Mouse (Mus musculus): Measurements from ENCODE around the gene Rab34. TPM values are rescaled to one million over a fixed set of nuclear protein-coding genes. Genes with fewer than 3 reads are reported as not detected.

The Rab34 gene
- total RNA-seq, 2 experiments from 2014 or later, result 53.4 to 55.9 TPM

GRCm38 (mm10) chr11:78209886-78210285 lies 21.7 kb downstream of the Rab34 start:
- DNase-seq, result no peak
- intact Hi-C loops (cut with DNase I), result no loop called here

GRCm38 (mm10) chr11:78210615-78211014 lies 22.4 kb downstream of the Rab34 start:
- DNase-seq, result no peak
- intact Hi-C loops (cut with DNase I), result no loop called here

- no peak for DNase-seq
- intact Hi-C loops (cut with DNase I), result no loop called here
Observed at GRCm38 (mm10) chr11:78211513-78211912, 23.3 kb downstream of the Rab34 start.

- DNase-seq, result no peak
Observed at GRCm38 (mm10) chr11:78213086-78213817, 25.0 kb downstream of the Rab34 start.

GRCm38 (mm10) chr11:78215709-78216317 lies 27.6 kb downstream of the Rab34 start:
- intact Hi-C loops (cut with DNase I), result no loop called here

More at GRCm38 (mm10) chr11:78213086-78213817, 25.0 kb downstream of the Rab34 start:
- intact Hi-C loops (cut with DNase I), result no loop called here

GRCm38 (mm10) chr11:78223586-78223985 lies 35.4 kb downstream of the Rab34 start:
- intact Hi-C loops (cut with DNase I), result loop anchor here (5.0 kb wide), 1 partner anchor 44 kb away; no protein-coding TSS in a partner anchor
- DNase-seq, result no peak

More at GRCm38 (mm10) chr11:78215709-78216317, 27.6 kb downstream of the Rab34 start:
- peak; percentile 29 for DNase-seq

GRCm38 (mm10) chr11:78231518-78231917 lies 43.3 kb downstream of the Rab34 start:
- no peak for DNase-seq
- intact Hi-C loops (cut with DNase I), result no loop called here

GRCm38 (mm10) chr11:78240193-78240857 lies 52.1 kb downstream of the Rab34 start:
- intact Hi-C loops (cut with DNase I), result no loop called here
- DNase-seq, result no peak

Small RNA genes within 50 kb of the gene (microRNA-seq; reads per million reads assigned to microRNA genes)
- 1.2 reads per million for gene Mir7653

Other genes with a start within 250 kb of the Rab34 start
- gene Phf12, start 205.7 kb upstream of the Rab34 start, total RNA-seq (2021), result 10 to 100 TPM; 62.0 to 63.9 TPM
- 10 to 100 TPM; 29.1 to 33.5 TPM for gene Dhrs13, start 156.2 kb upstream of the Rab34 start, total RNA-seq (2021)
- 100 to 1,000 TPM; 108 to 109 TPM for gene Flot2, start 150.5 kb upstream of the Rab34 start, total RNA-seq (2021)
- gene Eral1, start 108.0 kb upstream of the Rab34 start, total RNA-seq (2021), result 10 to 100 TPM; 20.0 to 21.0 TPM
- 10 to 100 TPM; 26.9 TPM for gene Fam222b, start 93.8 kb upstream of the Rab34 start, total RNA-seq (2021)
- 10 to 100 TPM; 74.4 to 79.6 TPM for gene Traf4, start 22.8 kb upstream of the Rab34 start, total RNA-seq (2021)
- 1 to 10 TPM; 6.0 to 6.5 TPM for gene Nek8, start 11.8 kb upstream of the Rab34 start, total RNA-seq (2021)
- 10 to 100 TPM; 15.4 to 17.3 TPM for gene Tlcd1, start 11.7 kb upstream of the Rab34 start, total RNA-seq (2021)
- 1,000 to 10,000 TPM; 1,093 to 1,122 TPM for gene Rpl23a, start 4.8 kb upstream of the Rab34 start, total RNA-seq (2021)
- gene Proca1, start 5.0 kb downstream of the Rab34 start, total RNA-seq (2021), result 1 to 10 TPM; 3.3 to 4.2 TPM
- gene Sdf2, start 57.3 kb downstream of the Rab34 start, total RNA-seq (2021), result 10 to 100 TPM; 50.2 to 58.7 TPM
- 10 to 100 TPM; 72.5 to 75.1 TPM for gene Supt6, start 57.6 kb downstream of the Rab34 start, total RNA-seq (2021)
- gene 2610507B11Rik, start 73.3 kb downstream of the Rab34 start, total RNA-seq (2021), result 100 to 1,000 TPM; 111 to 113 TPM
- gene BC030499, start 102.4 kb downstream of the Rab34 start, total RNA-seq (2021), result 1 to 10 TPM in 1 of 2 experiments, under 1 TPM in 1; 0.72 to 1.1 TPM
- gene Spag5, start 113.1 kb downstream of the Rab34 start, total RNA-seq (2021), result 1 to 10 TPM; 5.2 to 6.2 TPM
- gene Aldoc, start 134.5 kb downstream of the Rab34 start, total RNA-seq (2021), result 100 to 1,000 TPM; 109 to 113 TPM
- 10 to 100 TPM; 52.9 to 59.9 TPM for gene Pigs, start 140.0 kb downstream of the Rab34 start, total RNA-seq (2021)
- 10 to 100 TPM; 51.8 to 57.5 TPM for gene Unc119, start 155.1 kb downstream of the Rab34 start, total RNA-seq (2021)
- gene Foxn1, start 198.1 kb downstream of the Rab34 start, total RNA-seq (2021), result not detected
- not detected for gene Slc13a2, start 233.8 kb downstream of the Rab34 start, total RNA-seq (2021)

All from left cerebral cortex, postnatal 4 days (tissue).